Mouse (Mus musculus) small intestine, adult 2 months (tissue): ENCODE measurements around the gene Aqp5.

Experiments
- CTCF ChIP-seq: fragments of 200-500 bp; IDR thresholded peaks from 2 replicates; pipeline ENCODE4 v1.5.1; 2012; ENCODE audit warnings: low read depth, mild to moderate bottlenecking, control low read depth, inconsistent platforms, low read length, moderate library complexity, mixed read lengths; ENCODE audit not compliant: insufficient replicate concordance, insufficient read length; ENCODE audit errors: extremely low read depth
- POLR2A ChIP-seq: fragments of 200-500 bp; IDR thresholded peaks from 2 replicates; pipeline ENCODE4 v1.6.1; 2012; ENCODE audit warnings: low read depth, mild to moderate bottlenecking, control low read depth, inconsistent platforms, low read length, moderate library complexity

GRCm38 (mm10) chr15:99546596-99546995 lies 44.0 kb upstream of the Aqp5 start:
- TF ChIP-seq CTCF, result no peak
- no peak for TF ChIP-seq POLR2A
